ENCODE assay signal across 7 mouse cellular contexts in genomic region chr8:84989311-84989731, GRCm38 (mm10). TPM values are rescaled to one million over a fixed set of nuclear protein-coding genes. Genes with fewer than 3 reads are reported as not detected.
DNase-seq lines count a peak whose midpoint lies in the region; ATAC-seq and TF ChIP-seq lines count a peak whose summit lies in the region.

No protein-coding gene starts in this region.

- H3K9ac ChIP-seq in ES-Bruce4 (ENCODE audit: low read depth, poor library complexity, severe bottlenecking), result peak overlapping the region; percentile 73
- no peak overlapping the region for H3K9ac ChIP-seq in forebrain, embryonic 12.5 days
- H3K9ac ChIP-seq in hindbrain, embryonic 13.5 days, result peak overlapping the region; percentile 75; the same call in 1 of the 2 replicates
- H3K9ac ChIP-seq in midbrain, postnatal 0 days (replicated peaks; ENCODE audit: low read length, poor library complexity, severe bottlenecking), result 0 out of 2 replicates have a peak overlapping the region, but pooled peaks have one; percentile 36

- peak overlapping the region; percentile 80 for H3K27ac ChIP-seq in ES-Bruce4 (ENCODE audit: insufficient read depth, low read length)
- no peak overlapping the region for H3K27ac ChIP-seq in forebrain, embryonic 12.5 days
- H3K27ac ChIP-seq in hindbrain, embryonic 13.5 days, result no peak overlapping the region
- no peak overlapping the region for H3K27ac ChIP-seq in midbrain, postnatal 0 days (ENCODE audit: low read depth, low read length)

- H3K36me3 ChIP-seq in ES-Bruce4 (ENCODE audit: control insufficient read depth, insufficient read depth, low read length, poor library complexity, severe bottlenecking), result peaks cover 4% of the 10 kb centered on the region
- H3K36me3 ChIP-seq in forebrain, embryonic 12.5 days (replicated peaks), result no peaks in the 10 kb centered on the region
- H3K36me3 ChIP-seq in hindbrain, embryonic 13.5 days, result no peaks in the 10 kb centered on the region
- H3K36me3 ChIP-seq in midbrain, postnatal 0 days (ENCODE audit: insufficient read depth, low read length), result no peaks in the 10 kb centered on the region

- TF ChIP-seq CTCF in ES-Bruce4 (IDR thresholded peaks at IDR 0.05; ENCODE audit: low read depth, low read length), result no peak
- no peak for TF ChIP-seq CTCF in midbrain, postnatal 0 days (IDR thresholded peaks at IDR 0.05)

- peak overlapping the region; percentile 92 for H3K4me2 ChIP-seq in forebrain, embryonic 12.5 days
- peak overlapping the region; percentile 86 for H3K4me2 ChIP-seq in hindbrain, embryonic 13.5 days
- H3K4me2 ChIP-seq in midbrain, postnatal 0 days (ENCODE audit: low read depth, low read length, poor library complexity, severe bottlenecking), result peak overlapping the region; percentile 91

- H3K9me3 ChIP-seq in ES-Bruce4 (replicated peaks; ENCODE audit: control insufficient read depth, insufficient read depth, low read length, poor library complexity, severe bottlenecking), result no peaks in the 10 kb centered on the region
- H3K9me3 ChIP-seq in forebrain, embryonic 12.5 days, result no peaks in the 10 kb centered on the region
- H3K9me3 ChIP-seq in hindbrain, embryonic 13.5 days, result no peaks in the 10 kb centered on the region
- H3K9me3 ChIP-seq in midbrain, postnatal 0 days (ENCODE audit: low read length), result no peaks in the 10 kb centered on the region

- intact Hi-C loops in left cerebral cortex, postnatal 25 days (cut with DNase I), result no loop called here

- peak; percentile 83 for DNase-seq in R1 (ENCODE audit: low read depth, low spot score)
- DNase-seq in liver, result peak; percentile 70
- DNase-seq in midbrain, postnatal 0 days (ENCODE audit: low spot score), result no peak
- DNase-seq in left cerebral cortex, postnatal 25 days (ENCODE audit: low spot score in 2 of 2), result no peak

- no peak for ATAC-seq in forebrain, embryonic 12.5 days (ENCODE audit: low FRiP score)
- no peak for ATAC-seq in hindbrain, embryonic 13.5 days (ENCODE audit: low FRiP score)
- ATAC-seq in midbrain, postnatal 0 days (ENCODE audit: low FRiP score), result no peak

- 15% methylated on average over 15 of the region's 15 CpGs for WGBS in forebrain, embryonic 12.5 days
- WGBS in hindbrain, embryonic 13.5 days, result 16% methylated on average over 15 of the region's 15 CpGs
- 13% methylated on average over 15 of the region's 15 CpGs for WGBS in midbrain, postnatal 0 days

- peaks cover 6% of the 10 kb centered on the region for H3K4me1 ChIP-seq in ES-Bruce4 (ENCODE audit: control insufficient read depth, insufficient read depth, low read length)
- peaks cover 36% of the 10 kb centered on the region for H3K4me1 ChIP-seq in forebrain, embryonic 12.5 days
- peaks cover 40% of the 10 kb centered on the region for H3K4me1 ChIP-seq in hindbrain, embryonic 13.5 days (replicated peaks)
- peaks cover 10% of the 10 kb centered on the region for H3K4me1 ChIP-seq in midbrain, postnatal 0 days (ENCODE audit: insufficient read depth, low read length)

- TF ChIP-seq POLR2A in ES-Bruce4 (IDR thresholded peaks at IDR 0.05; ENCODE audit: insufficient read depth, low read length), result no peak

- no peaks in the 10 kb centered on the region for H3K27me3 ChIP-seq in ES-Bruce4 (ENCODE audit: control insufficient read depth, insufficient read depth, low read length, poor library complexity, severe bottlenecking)
- peaks cover 57% of the 10 kb centered on the region for H3K27me3 ChIP-seq in forebrain, embryonic 12.5 days
- H3K27me3 ChIP-seq in hindbrain, embryonic 13.5 days, result peaks cover 51% of the 10 kb centered on the region
- H3K27me3 ChIP-seq in midbrain, postnatal 0 days (ENCODE audit: insufficient read depth, low read length), result no peaks in the 10 kb centered on the region

- H3K4me3 ChIP-seq in ES-Bruce4 (ENCODE audit: low read depth, low read length), result peak overlapping the region; percentile 20
- no peak overlapping the region for H3K4me3 ChIP-seq in forebrain, embryonic 12.5 days (replicated peaks)
- no peak overlapping the region for H3K4me3 ChIP-seq in hindbrain, embryonic 13.5 days
- H3K4me3 ChIP-seq in midbrain, postnatal 0 days (ENCODE audit: low read depth, low read length), result peak overlapping the region; percentile 59

- TF ChIP-seq EP300 in ES-Bruce4 (IDR thresholded peaks at IDR 0.05; ENCODE audit: insufficient read depth, low read depth, low read length), result 0 out of 2 replicates have a peak, but pooled peaks have one; percentile 35

RNA-seq across cellular contexts. Expression of gene Hook2, which starts 1.1 kb away (rescaled TPM):
- 41.5 and 41.8 TPM in 2 replicates for polyA plus RNA-seq in ES-Bruce4 (2011; ENCODE audit: insufficient read depth, insufficient read length, low read depth, missing spikeins)
- 16.1 and 18.2 TPM in 2 replicates for polyA plus RNA-seq in forebrain, embryonic 12.5 days (2016; fragmentation: Nextera tagmentation; extraction: Ambion mirVana)
- 25.1 and 25.5 TPM in 2 replicates for polyA plus RNA-seq in hindbrain, embryonic 13.5 days (2015; fragmentation: Nextera tagmentation; extraction: Ambion mirVana)
- 21.4 and 32.5 TPM in 2 replicates for total RNA-seq in midbrain, postnatal 0 days (2014; rRNA removed)
- 40.1 and 41.3 TPM in 2 replicates for polyA plus RNA-seq in midbrain, postnatal 0 days (2015; fragmentation: Nextera tagmentation; extraction: Ambion mirVana)
- total RNA-seq in left cerebral cortex, postnatal 25 days (2021), result 1 to 10 TPM; 7.2 to 8.5 TPM

RNA-seq across cellular contexts. Expression of gene Junb, which starts 10.8 kb away (rescaled TPM):
- 19.0 and 20.4 TPM in 2 replicates for polyA plus RNA-seq in ES-Bruce4 (2011; ENCODE audit: insufficient read depth, insufficient read length, low read depth, missing spikeins)
- 4.8 and 4.9 TPM in 2 replicates for polyA plus RNA-seq in forebrain, embryonic 12.5 days (2016; fragmentation: Nextera tagmentation; extraction: Ambion mirVana)
- 5.2 and 5.9 TPM in 2 replicates for polyA plus RNA-seq in hindbrain, embryonic 13.5 days (2015; fragmentation: Nextera tagmentation; extraction: Ambion mirVana)
- 11.3 and 15.9 TPM in 2 replicates for total RNA-seq in midbrain, postnatal 0 days (2014; rRNA removed)
- 5.3 and 6.1 TPM in 2 replicates for polyA plus RNA-seq in midbrain, postnatal 0 days (2015; fragmentation: Nextera tagmentation; extraction: Ambion mirVana)
- total RNA-seq in left cerebral cortex, postnatal 25 days (2021), result 10 to 100 TPM; 73.3 to 85.1 TPM

RNA-seq across cellular contexts. Expression of gene Rnaseh2a, which starts 19.8 kb away (rescaled TPM):
- 79.2 and 88.1 TPM in 2 replicates for polyA plus RNA-seq in ES-Bruce4 (2011; ENCODE audit: insufficient read depth, insufficient read length, low read depth, missing spikeins)
- polyA plus RNA-seq in forebrain, embryonic 12.5 days (2016; fragmentation: Nextera tagmentation; extraction: Ambion mirVana), result 117 and 124 TPM in 2 replicates
- 61.4 and 62.1 TPM in 2 replicates for polyA plus RNA-seq in hindbrain, embryonic 13.5 days (2015; fragmentation: Nextera tagmentation; extraction: Ambion mirVana)
- 40.5 and 48.9 TPM in 2 replicates for total RNA-seq in midbrain, postnatal 0 days (2014; rRNA removed)
- 36.5 and 39.7 TPM in 2 replicates for polyA plus RNA-seq in midbrain, postnatal 0 days (2015; fragmentation: Nextera tagmentation; extraction: Ambion mirVana)
- total RNA-seq in left cerebral cortex, postnatal 25 days (2021), result 10 to 100 TPM; 40.7 to 42.2 TPM

RNA-seq across cellular contexts. Expression of gene Prdx2, which starts 19.9 kb away (rescaled TPM):
- polyA plus RNA-seq in ES-Bruce4 (2011; ENCODE audit: insufficient read depth, insufficient read length, low read depth, missing spikeins), result 226 and 237 TPM in 2 replicates
- polyA plus RNA-seq in forebrain, embryonic 12.5 days (2016; fragmentation: Nextera tagmentation; extraction: Ambion mirVana), result 1,271 and 1,280 TPM in 2 replicates
- polyA plus RNA-seq in hindbrain, embryonic 13.5 days (2015; fragmentation: Nextera tagmentation; extraction: Ambion mirVana), result 1,362 and 1,388 TPM in 2 replicates
- 720 and 802 TPM in 2 replicates for total RNA-seq in midbrain, postnatal 0 days (2014; rRNA removed)
- 904 and 934 TPM in 2 replicates for polyA plus RNA-seq in midbrain, postnatal 0 days (2015; fragmentation: Nextera tagmentation; extraction: Ambion mirVana)
- total RNA-seq in left cerebral cortex, postnatal 25 days (2021), result 100 to 1,000 TPM; 340 to 356 TPM

RNA-seq across cellular contexts. Expression of gene Gm49661, which starts 20.1 kb away (rescaled TPM):
- 4.9 TPM in 1 of 2 replicates, not detected in the other for polyA plus RNA-seq in ES-Bruce4 (2011; ENCODE audit: insufficient read depth, insufficient read length, low read depth, missing spikeins)
- not detected in 2 replicates for polyA plus RNA-seq in forebrain, embryonic 12.5 days (2016; fragmentation: Nextera tagmentation; extraction: Ambion mirVana)
- polyA plus RNA-seq in hindbrain, embryonic 13.5 days (2015; fragmentation: Nextera tagmentation; extraction: Ambion mirVana), result not detected in 2 replicates
- total RNA-seq in midbrain, postnatal 0 days (2014; rRNA removed), result not detected in 2 replicates
- polyA plus RNA-seq in midbrain, postnatal 0 days (2015; fragmentation: Nextera tagmentation; extraction: Ambion mirVana), result not detected in 2 replicates
- 1 to 10 TPM in 1 of 2 experiments, not detected in 1; 3.5 TPM for total RNA-seq in left cerebral cortex, postnatal 25 days (2021)

Comparison
In these comparisons a context has a peak if more than half of its experiments do, and no peak if none do; other contexts are left out.
1. H3K4me3 ChIP-seq: peak in ES-Bruce4 (single experiment) and midbrain, postnatal 0 days (single experiment); none in forebrain, embryonic 12.5 days (single experiment) and hindbrain, embryonic 13.5 days (single experiment).
2. DNase-seq: peak in R1 (single experiment) and liver (single experiment); none in midbrain, postnatal 0 days (single experiment) and left cerebral cortex, postnatal 25 days (0 of 2).
3. Peak in every context shown above with its lines, with median percentiles within 50 percentile points of each other: H3K4me2 ChIP-seq.